In the genomic region with DNA sequence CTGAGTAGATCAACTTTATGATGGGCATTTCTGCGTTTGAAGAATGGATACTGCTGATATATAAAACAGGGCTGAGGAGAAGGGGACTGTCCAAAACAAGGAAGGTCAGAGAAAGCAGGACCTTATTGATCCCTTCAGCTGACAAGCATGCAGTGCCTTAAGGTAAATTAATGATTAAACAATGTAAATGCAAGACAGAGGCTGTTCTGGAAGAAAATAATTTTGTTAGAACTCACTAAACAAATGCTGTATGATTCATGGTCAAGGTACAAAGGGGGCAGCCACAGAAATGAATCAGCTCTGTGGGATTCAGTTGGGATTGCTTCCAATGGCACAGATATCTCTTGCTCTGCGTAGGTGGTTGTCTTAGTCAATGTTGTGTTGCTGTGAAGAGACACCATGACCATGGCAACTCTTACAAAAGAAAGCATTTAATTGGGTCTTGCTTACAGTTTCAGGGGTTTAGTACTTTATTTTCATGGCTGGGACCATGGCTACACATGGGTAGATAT, we compare ENCODE assay signal across 29 mouse cellular contexts.
DNase-seq lines count a peak whose midpoint lies in the region; ATAC-seq and TF ChIP-seq lines count a peak whose summit lies in the region.
"Had no signal": no experiment of that assay in that cellular context is flagged by ENCODE, and none has a peak within 500 bp of the region (broad histone marks: within the 10 kb centered on the region; RNA-seq: fewer than 3 reads in every experiment).

No protein-coding gene starts in this region.

- TF ChIP-seq EP300 in liver, postnatal 0 days (IDR thresholded peaks at IDR 0.05; ENCODE audit: low read depth) = no peak

- H3K27ac ChIP-seq in liver, postnatal 0 days (ENCODE audit: low read depth) = no peak overlapping the region
- H3K27ac ChIP-seq: embryonic facial prominence, embryonic 12.5 days; embryonic facial prominence, embryonic 15.5 days; gastrocnemius, adult 2 months; heart, embryonic 15.5 days; hindbrain, embryonic 10.5 days; hindbrain, embryonic 13.5 days had no signal

- peak; percentile 4 to 48 for DNase-seq in left cerebral cortex, postnatal 25 days (ENCODE audit: low spot score in 2 of 2)
- no peak for DNase-seq in left cerebral cortex, adult 11 months (ENCODE audit: low spot score)
- DNase-seq in liver, postnatal 0 days = no peak
- DNase-seq in liver = no peak
- DNase-seq in 3T3-L1 (ENCODE audit: low read depth, low spot score) = peak; percentile 59
- peak; percentile 57 for DNase-seq in NIH3T3 (ENCODE audit: low read depth)
- DNase-seq in gastrocnemius, adult 8-10 months (ENCODE audit: low spot score in 2 of 2) = no peak
- DNase-seq: adrenal gland, postnatal 10 days; adrenal gland, postnatal 36 days; cerebellum, adult 11 months; cerebellum, adult 2 months; cerebellum, adult 9-11 months; cerebellum, postnatal 25 days; forebrain, postnatal 0 days; gastrocnemius, adult 2 months; gastrocnemius, postnatal 25 days; heart, adult 18-20 months; heart, postnatal 10 days; heart, postnatal 36 days had no signal

- intact Hi-C loops in left cerebral cortex, postnatal 25 days (cut with DNase I) = no loop called here

- peak overlapping the region; percentile 44 for H3K4me2 ChIP-seq in liver, postnatal 0 days (ENCODE audit: low read depth, low read length)
- H3K4me2 ChIP-seq: embryonic facial prominence, embryonic 12.5 days; embryonic facial prominence, embryonic 15.5 days; heart, embryonic 12.5 days; heart, embryonic 15.5 days; hindbrain, embryonic 13.5 days had no signal

- ATAC-seq in liver, postnatal 0 days = peak; percentile 25; the same call in 1 of the 2 replicates
- ATAC-seq: CD4-positive, CD25-positive, alpha-beta regulatory T cell, adult 4 months; forebrain, embryonic 14.5 days; forebrain, postnatal 0 days; hindbrain, embryonic 16.5 days; Patski had no signal

- H3K27me3 ChIP-seq in liver, postnatal 0 days (ENCODE audit: insufficient read depth, low read length) = no peaks in the 10 kb centered on the region
- H3K27me3 ChIP-seq: embryonic facial prominence, embryonic 12.5 days; embryonic facial prominence, embryonic 15.5 days; heart, embryonic 12.5 days; heart, embryonic 15.5 days; hindbrain, embryonic 13.5 days had no signal

- no peaks in the 10 kb centered on the region for H3K4me1 ChIP-seq in liver, postnatal 0 days (ENCODE audit: insufficient read depth)
- H3K4me1 ChIP-seq: embryonic facial prominence, embryonic 12.5 days; embryonic facial prominence, embryonic 15.5 days; heart, embryonic 12.5 days; heart, embryonic 15.5 days; hindbrain, embryonic 13.5 days had no signal

- no peaks in the 10 kb centered on the region for H3K36me3 ChIP-seq in liver, postnatal 0 days (replicated peaks; ENCODE audit: insufficient read depth, low read length)
- H3K36me3 ChIP-seq: embryonic facial prominence, embryonic 12.5 days; embryonic facial prominence, embryonic 15.5 days; heart, embryonic 12.5 days; heart, embryonic 15.5 days; hindbrain, embryonic 10.5 days; hindbrain, embryonic 13.5 days had no signal

- TF ChIP-seq CTCF in liver, postnatal 0 days (IDR thresholded peaks at IDR 0.05; ENCODE audit: low read depth) = no peak

- WGBS in liver, postnatal 0 days (ENCODE audit: insufficient replicate concordance) = 47% methylated on average over 2 of the region's 2 CpGs

- H3K4me3 ChIP-seq in liver, postnatal 0 days (ENCODE audit: low read depth, low read length) = no peak overlapping the region
- H3K4me3 ChIP-seq: embryonic facial prominence, embryonic 12.5 days; embryonic facial prominence, embryonic 15.5 days; gastrocnemius, adult 2 months; heart, embryonic 12.5 days; heart, embryonic 15.5 days; hindbrain, embryonic 10.5 days; hindbrain, embryonic 13.5 days had no signal

- no peaks in the 10 kb centered on the region for H3K9me3 ChIP-seq in liver, postnatal 0 days (ENCODE audit: low read length)
- H3K9me3 ChIP-seq: embryonic facial prominence, embryonic 12.5 days; embryonic facial prominence, embryonic 15.5 days; heart, embryonic 12.5 days; heart, embryonic 15.5 days; hindbrain, embryonic 10.5 days; hindbrain, embryonic 13.5 days had no signal

- no peak overlapping the region for H3K9ac ChIP-seq in liver, postnatal 0 days (replicated peaks)
- H3K9ac ChIP-seq: embryonic facial prominence, embryonic 12.5 days; embryonic facial prominence, embryonic 15.5 days; forebrain, postnatal 0 days; heart, embryonic 12.5 days; heart, embryonic 15.5 days; hindbrain, embryonic 13.5 days had no signal

Comparison
In these comparisons a context has a peak if more than half of its experiments do, and no peak if none do; other contexts are left out.
1. DNase-seq: peak in left cerebral cortex, postnatal 25 days (2 of 2), 3T3-L1 (single experiment) and NIH3T3 (single experiment); none in left cerebral cortex, adult 11 months (single experiment), liver, postnatal 0 days (single experiment), liver (single experiment) and gastrocnemius, adult 8-10 months (0 of 2).